Mouse (Mus musculus) limb, embryonic 13.5 days (tissue): Measurements from ENCODE around the gene Prickle1. TPM values are rescaled to one million over a fixed set of nuclear protein-coding genes. Genes with fewer than 3 reads are reported as not detected.

ENCODE experiments used
- ATAC-seq: fragments of 200-750 bp; cut with Nextera tagmentation; 2 replicates; pipeline ENCODE4 v1.8.0; 2017; ENCODE audit warnings: low read depth, moderate number of reproducible peaks, moderate TSS enrichment; ENCODE audit not compliant: low FRiP score
- H3K27ac ChIP-seq: fragments of 300-500 bp; sonication (generic); 2 replicates; pipeline ENCODE4 v1.5.1; 2015; ENCODE audit warnings: inconsistent platforms, mild to moderate bottlenecking, moderate library complexity
- H3K27me3 ChIP-seq: fragments of 300-500 bp; sonication (generic); 2 replicates; pipeline ENCODE4 v1.6.1; 2015; ENCODE audit warnings: mild to moderate bottlenecking, inconsistent platforms
- H3K36me3 ChIP-seq: fragments of 300-500 bp; sonication (generic); 2 replicates; pipeline ENCODE4 v1.6.1; 2015; ENCODE audit warnings: inconsistent platforms, mild to moderate bottlenecking, moderate library complexity
- H3K4me1 ChIP-seq: fragments of 300-500 bp; sonication (generic); 2 replicates; pipeline ENCODE4 v1.6.1; 2015; ENCODE audit warnings: inconsistent platforms
- H3K4me2 ChIP-seq: fragments of 300-500 bp; sonication (generic); replicated peaks from 2 replicates; pipeline ENCODE4 v1.6.1; 2015; ENCODE audit warnings: inconsistent platforms, mild to moderate bottlenecking, moderate library complexity
- H3K4me3 ChIP-seq: fragments of 300-500 bp; sonication (generic); 2 replicates; pipeline ENCODE4 v1.5.1; 2015; ENCODE audit warnings: moderate library complexity, mild to moderate bottlenecking, inconsistent platforms
- H3K9ac ChIP-seq: fragments of 300-500 bp; sonication (generic); 2 replicates; pipeline ENCODE4 v1.6.1; 2015; ENCODE audit warnings: mild to moderate bottlenecking, inconsistent platforms
- H3K9me3 ChIP-seq: fragments of 300-500 bp; sonication (generic); 2 replicates; pipeline ENCODE4 v1.6.1; 2016; ENCODE audit warnings: inconsistent platforms
- WGBS: fragments of 180-500 bp; shearing (Covaris S2); methylation state at CpG from one replicate; pipeline ENCODE4 v1.1.7; 2015; 5-methylcytosine and 5-hydroxymethylcytosine counted together
- polyA plus RNA-seq: library from polyadenylated mRNA; unstranded; fragments of >200 nt; fragmentation: Nextera tagmentation; extraction: Ambion mirVana; gene quantifications from 2 replicates; pipeline ENCODE4 v1.2.1, GENCODE M21; 2015

Gene Prickle1
- 56.8 and 57.2 TPM in 2 replicates for polyA plus RNA-seq

GRCm38 (mm10) chr15:93595746-93596145 lies at the start of gene Prickle1:
Gene Prickle1 (minus strand): TSS chr15:93595891.
- H3K27ac ChIP-seq = peak within 1 kb of the TSS; percentile 99
- H3K36me3 ChIP-seq = no peaks in the 10 kb centered on the region
- peak; percentile 87 for ATAC-seq
- peak within 1 kb of the TSS; percentile 77 for H3K4me2 ChIP-seq
- no peaks in the 10 kb centered on the region for H3K27me3 ChIP-seq
- H3K9me3 ChIP-seq = no peaks in the 10 kb centered on the region
- under 1% methylated on average over 57 of the region's 60 CpGs for WGBS
- peaks cover 44% of the 10 kb centered on the region for H3K4me1 ChIP-seq
- H3K9ac ChIP-seq = peak within 1 kb of the TSS; percentile 99
- peak within 1 kb of the TSS; percentile 93 for H3K4me3 ChIP-seq

- WGBS = 91% methylated on average over 2 of the region's 2 CpGs
- Histone ChIP-seq H3K9me3 (peaks cover 6% of the 10 kb centered on the region; the same call in 1 of the 2 replicates), H3K4me1 (peaks cover 28% of the 10 kb centered on the region), H3K36me3 (no peaks in the 10 kb centered on the region), H3K27me3 (no peaks in the 10 kb centered on the region), H3K27ac (no peak overlapping the region), H3K4me2 (no peak overlapping the region), H3K9ac (no peak overlapping the region), H3K4me3 (no peak overlapping the region)
- ATAC-seq = no peak
Measured at GRCm38 (mm10) chr15:93640221-93640620, 44.5 kb upstream of the Prickle1 start.

GRCm38 (mm10) chr15:93636976-93637375 lies 41.3 kb upstream of the Prickle1 start:
- Histone ChIP-seq H3K9me3 (peaks cover 3% of the 10 kb centered on the region; the same call in 1 of the 2 replicates), H3K36me3 (no peaks in the 10 kb centered on the region), H3K27ac (no peak overlapping the region), H3K9ac (no peak overlapping the region), H3K27me3 (no peaks in the 10 kb centered on the region), H3K4me2 (no peak overlapping the region), H3K4me3 (no peak overlapping the region), H3K4me1 (peaks cover 13% of the 10 kb centered on the region; the same call in 1 of the 2 replicates)
- 76% methylated on average over 7 of the region's 7 CpGs for WGBS
- no peak for ATAC-seq

DNA sequence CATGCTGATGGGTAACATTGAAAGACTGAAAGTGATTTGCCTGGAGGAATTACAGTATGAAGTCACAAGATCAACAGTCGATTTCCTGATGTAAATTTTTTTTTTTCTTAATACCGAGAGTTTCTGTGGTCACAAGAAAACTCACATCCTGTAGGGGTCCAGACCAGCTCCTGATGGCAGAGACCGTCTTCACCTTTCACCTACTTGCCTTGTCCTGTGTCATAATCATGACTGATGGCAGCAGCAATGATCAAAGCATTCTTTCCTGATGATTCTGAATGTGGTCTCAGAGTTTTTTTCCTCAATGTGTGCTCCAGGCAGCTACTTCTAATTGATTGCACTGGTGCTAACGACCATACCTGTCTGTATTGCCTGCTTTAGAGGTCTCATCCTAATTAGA lies 39.9 kb upstream of the Prickle1 start:
- Histone ChIP-seq H3K9ac (no peak overlapping the region), H3K4me1 (peaks cover 24% of the 10 kb centered on the region), H3K4me3 (no peak overlapping the region), H3K27ac (no peak overlapping the region), H3K27me3 (no peaks in the 10 kb centered on the region), H3K36me3 (no peaks in the 10 kb centered on the region), H3K4me2 (no peak overlapping the region), H3K9me3 (no peaks in the 10 kb centered on the region)
- no peak for ATAC-seq
- 23% methylated on average over 4 of the region's 4 CpGs for WGBS

- no peak overlapping the region for H3K4me3 ChIP-seq
- ATAC-seq = no peak
- H3K4me2 ChIP-seq = no peak overlapping the region
- H3K9ac ChIP-seq = no peak overlapping the region
- H3K36me3 ChIP-seq = no peaks in the 10 kb centered on the region
- no peaks in the 10 kb centered on the region for H3K9me3 ChIP-seq
- peaks cover 35% of the 10 kb centered on the region for H3K4me1 ChIP-seq
- WGBS = 55% methylated on average over 5 of the region's 5 CpGs
- no peaks in the 10 kb centered on the region for H3K27me3 ChIP-seq
- no peak overlapping the region for H3K27ac ChIP-seq
Measured at GRCm38 (mm10) chr15:93634536-93634935, 38.8 kb upstream of the Prickle1 start.

DNA sequence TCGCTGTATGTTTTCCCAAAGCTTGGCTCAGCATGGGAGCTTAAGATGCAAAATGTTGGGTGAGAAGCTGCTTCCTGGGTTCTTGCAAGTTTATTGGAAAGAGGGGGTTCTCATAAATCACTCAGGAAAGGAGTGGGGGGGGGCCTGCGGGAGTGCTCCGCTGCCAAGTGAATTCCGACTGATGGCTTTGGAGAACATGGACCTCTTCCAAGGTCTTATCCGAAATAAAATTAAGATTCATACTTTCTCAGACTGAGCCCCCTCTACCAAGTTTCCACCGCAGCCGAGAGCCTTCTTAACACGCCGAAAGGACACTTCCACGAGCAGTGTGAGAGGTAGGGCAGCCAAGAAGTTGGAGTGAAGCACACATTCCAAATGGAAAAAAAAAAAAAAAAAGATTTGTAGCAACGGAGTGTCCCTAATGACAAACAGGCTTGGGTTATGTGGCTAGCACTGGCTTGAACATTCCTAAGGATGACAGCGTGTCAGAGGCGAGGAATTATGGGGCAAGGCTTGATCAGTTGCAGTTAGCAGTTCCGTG lies 34.4 kb upstream of the Prickle1 start:
- no peaks in the 10 kb centered on the region for H3K36me3 ChIP-seq
- H3K4me3 ChIP-seq = no peak overlapping the region
- no peak overlapping the region for H3K9ac ChIP-seq
- H3K27me3 ChIP-seq = no peaks in the 10 kb centered on the region
- 36% methylated on average over 14 of the region's 14 CpGs for WGBS
- ATAC-seq = peak; percentile 44; the same call in 1 of the 2 replicates
- H3K4me1 ChIP-seq = peaks cover 35% of the 10 kb centered on the region
- peak overlapping the region; percentile 36 for H3K4me2 ChIP-seq
- no peaks in the 10 kb centered on the region for H3K9me3 ChIP-seq
- peak overlapping the region; percentile 6; the same call in 1 of the 2 replicates for H3K27ac ChIP-seq

DNA sequence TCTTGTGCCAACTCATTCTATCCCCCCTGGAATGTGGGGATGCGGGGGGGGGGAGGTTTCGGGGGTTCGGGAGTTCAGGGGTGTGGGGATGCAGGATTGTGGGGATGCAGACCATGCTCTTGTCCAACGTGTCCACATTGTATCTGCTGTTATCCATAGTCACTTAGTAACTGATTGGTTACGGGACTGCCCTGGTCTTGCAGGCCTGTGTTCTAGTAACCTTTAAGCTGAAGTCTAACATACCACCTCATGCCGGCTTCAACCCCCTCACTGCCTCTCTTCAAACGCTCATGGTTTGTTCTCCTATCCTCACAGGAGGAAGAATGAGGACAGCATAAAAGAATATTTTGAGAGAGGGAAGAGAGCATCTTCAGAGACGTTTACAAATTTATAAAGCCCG lies 33.5 kb upstream of the Prickle1 start:
- Histone ChIP-seq H3K4me3 (no peak overlapping the region), H3K36me3 (no peaks in the 10 kb centered on the region), H3K4me1 (peaks cover 35% of the 10 kb centered on the region), H3K27me3 (no peaks in the 10 kb centered on the region), H3K4me2 (no peak overlapping the region), H3K27ac (no peak overlapping the region), H3K9ac (no peak overlapping the region), H3K9me3 (no peaks in the 10 kb centered on the region)
- 91% methylated on average over 9 of the region's 9 CpGs for WGBS
- no peak for ATAC-seq

DNA sequence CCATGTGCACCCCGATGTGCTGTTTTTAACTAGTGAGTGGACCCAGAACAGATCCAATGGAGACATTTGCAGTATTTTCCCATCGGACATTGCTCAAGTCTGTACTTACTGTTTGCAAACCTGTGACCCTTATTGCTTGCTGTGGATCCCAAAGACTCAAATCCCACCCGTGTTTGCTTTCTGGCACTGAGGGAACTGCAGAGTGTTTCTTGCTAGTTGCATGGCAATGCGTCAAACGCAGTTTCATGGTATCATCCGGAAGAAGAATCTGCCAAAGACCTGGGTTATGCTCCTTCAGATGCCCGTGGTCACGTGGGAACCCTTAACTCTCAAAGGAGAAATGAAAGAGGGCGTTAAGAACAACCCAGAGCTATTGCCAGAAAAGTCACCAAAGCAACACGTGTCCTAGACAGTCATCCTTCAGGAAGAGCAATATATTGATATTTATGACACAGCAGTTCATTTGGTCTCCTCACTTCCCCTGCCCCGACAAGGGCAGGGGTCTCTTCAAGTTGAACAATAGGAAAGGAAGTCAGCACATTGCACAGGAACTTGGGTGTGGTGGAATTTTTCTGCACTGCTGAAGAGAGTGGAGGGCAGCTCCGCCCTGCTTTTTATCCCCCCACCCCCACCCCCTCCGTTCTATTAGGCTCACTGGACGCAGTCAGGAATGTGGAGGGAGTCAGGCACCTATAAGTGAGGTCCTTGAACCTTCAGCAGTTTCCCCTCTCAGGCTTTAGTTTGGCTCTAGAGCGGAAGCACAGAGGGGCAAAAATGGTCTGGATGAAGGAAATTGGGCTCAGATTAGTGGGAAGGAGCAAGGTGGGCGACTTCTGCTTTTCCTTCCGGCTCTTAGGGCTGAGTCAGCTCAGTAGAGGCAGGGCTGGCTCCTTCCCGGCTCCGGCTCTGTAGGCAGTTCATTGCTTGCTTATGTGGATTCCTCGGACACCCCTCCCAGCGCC lies 32.4 kb upstream of the Prickle1 start:
- ATAC-seq = no peak; the same call in 1 of the 2 replicates

DNA sequence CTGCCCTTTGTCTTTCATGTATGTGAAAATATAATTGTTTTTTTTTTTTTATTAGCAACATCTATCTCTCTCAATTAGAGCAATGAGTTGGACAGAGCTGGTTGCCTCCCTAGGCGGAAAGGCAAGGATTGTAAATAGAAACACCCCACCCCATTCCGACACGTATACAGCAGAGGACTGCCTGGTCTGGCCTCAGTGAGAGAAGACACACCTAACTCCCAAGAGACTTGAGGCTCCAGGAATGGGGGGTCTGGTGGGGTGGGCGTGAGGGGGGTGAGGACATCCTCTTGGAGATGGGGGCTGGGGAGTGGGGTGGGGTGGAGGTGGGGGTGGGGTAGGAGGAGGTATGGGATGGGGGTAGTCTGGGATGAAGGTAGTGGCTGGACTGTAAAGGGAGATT lies 23.9 kb upstream of the Prickle1 start:
- WGBS = 37% methylated on average over 4 of the region's 4 CpGs
- H3K36me3 ChIP-seq = no peaks in the 10 kb centered on the region; the same call in 1 of the 2 replicates
- ATAC-seq = no peak

More for the DNA sequence above, 32.4 kb upstream of the Prickle1 start:
- H3K27ac ChIP-seq = no peak overlapping the region
- no peaks in the 10 kb centered on the region for H3K27me3 ChIP-seq
- H3K4me1 ChIP-seq = peaks cover 35% of the 10 kb centered on the region
- H3K4me3 ChIP-seq = no peak overlapping the region
- H3K9me3 ChIP-seq = no peaks in the 10 kb centered on the region
- no peaks in the 10 kb centered on the region for H3K36me3 ChIP-seq
- H3K9ac ChIP-seq = no peak overlapping the region
- H3K4me2 ChIP-seq = no peak overlapping the region
- WGBS = 74% methylated on average over 21 of the region's 21 CpGs

DNA sequence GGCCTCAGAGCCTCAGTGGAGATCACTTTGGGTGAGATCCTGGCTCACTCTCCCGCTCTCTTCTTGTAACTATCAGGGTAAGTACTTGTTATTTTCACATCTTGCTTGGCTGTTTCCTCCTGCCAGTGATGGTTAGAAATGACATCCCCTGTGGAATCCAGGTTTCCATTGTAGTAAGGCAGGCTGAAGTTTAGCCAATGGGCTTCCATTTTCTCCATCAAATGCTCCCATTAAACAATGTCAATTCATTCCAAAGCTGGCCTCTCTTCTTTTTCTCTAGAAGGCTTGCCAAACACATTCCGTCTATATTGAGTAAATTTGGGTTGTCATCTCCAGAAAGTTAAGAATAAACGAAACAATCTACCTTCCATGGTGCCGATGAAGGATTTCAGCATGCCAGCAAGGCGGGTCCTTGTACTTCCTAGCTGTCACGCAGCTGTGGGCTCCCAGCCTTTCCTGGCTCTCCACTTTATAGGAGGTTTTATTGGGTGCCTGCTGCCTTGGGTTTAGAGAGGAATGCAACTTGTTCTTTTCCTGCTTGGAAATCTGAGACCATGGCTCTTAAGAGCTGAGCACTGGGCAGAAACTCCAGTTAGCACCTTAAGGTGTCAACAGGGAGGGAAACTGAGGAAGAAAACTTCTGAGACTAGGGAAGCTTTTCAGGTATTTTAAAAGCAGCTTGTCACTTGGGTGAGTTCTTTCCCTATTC lies 22.9 kb upstream of the Prickle1 start:
- Histone ChIP-seq H3K9ac (no peak overlapping the region), H3K4me3 (0 out of 2 replicates have a peak overlapping the region, but pooled peaks have one; percentile 2), H3K27ac (peak overlapping the region; percentile 34; the same call in 1 of the 2 replicates), H3K36me3 (no peaks in the 10 kb centered on the region; the same call in 1 of the 2 replicates), H3K4me1 (peaks cover 35% of the 10 kb centered on the region), H3K4me2 (peak overlapping the region; percentile 52), H3K9me3 (peaks cover 14% of the 10 kb centered on the region), H3K27me3 (no peaks in the 10 kb centered on the region)
- 24% methylated on average over 6 of the region's 6 CpGs for WGBS
- ATAC-seq = peak; percentile 86

More for the DNA sequence above, 23.9 kb upstream of the Prickle1 start:
- no peak overlapping the region for H3K4me3 ChIP-seq
- no peaks in the 10 kb centered on the region for H3K27me3 ChIP-seq
- H3K9ac ChIP-seq = no peak overlapping the region
- no peak overlapping the region for H3K4me2 ChIP-seq
- no peak overlapping the region for H3K27ac ChIP-seq
- peaks cover 14% of the 10 kb centered on the region for H3K9me3 ChIP-seq
- peaks cover 30% of the 10 kb centered on the region for H3K4me1 ChIP-seq

DNA sequence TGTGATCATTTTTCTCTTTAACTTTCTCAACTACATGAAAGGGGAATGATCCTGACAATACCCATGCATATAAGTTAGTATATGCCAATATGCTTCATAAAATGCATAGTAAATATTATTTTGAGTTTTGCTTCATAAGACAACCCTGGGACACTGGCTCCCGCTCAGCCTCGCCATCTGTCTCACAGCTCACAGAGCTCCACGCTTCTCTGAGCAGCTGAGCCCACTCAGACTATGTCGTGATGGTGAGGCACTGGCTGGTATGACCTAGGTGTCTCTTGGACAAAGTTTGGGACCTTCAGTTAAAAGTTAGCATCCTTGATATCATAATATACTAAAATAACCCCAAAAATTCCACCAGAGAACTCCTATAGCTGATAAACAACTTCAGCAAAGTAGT lies 20.6 kb upstream of the Prickle1 start:
- Histone ChIP-seq H3K27ac (no peak overlapping the region), H3K4me1 (peaks cover 41% of the 10 kb centered on the region), H3K4me2 (no peak overlapping the region), H3K9me3 (peaks cover 14% of the 10 kb centered on the region), H3K4me3 (no peak overlapping the region), H3K9ac (no peak overlapping the region), H3K36me3 (no peaks in the 10 kb centered on the region; the same call in 1 of the 2 replicates), H3K27me3 (0 out of 2 replicates have a peak, but pooled peaks cover 3% of the 10 kb centered on the region)
- WGBS = 97% methylated on average over 4 of the region's 4 CpGs
- ATAC-seq = no peak
